Mouse (Mus musculus) limb, embryonic 10.5 days (tissue): Measurements from ENCODE around the gene Yipf2. TPM values are rescaled to one million over a fixed set of nuclear protein-coding genes. Genes with fewer than 3 reads are reported as not detected.
"Not testable (repeated sequence)": the region's sequence is repeated elsewhere in the genome, so short reads cannot be mapped to it uniquely, and the experiment has no call there.

ENCODE experiments used
- DNase-seq: peaks from one replicate; pipeline ENCODE4 v3.0.0-alpha.2; 2017; ENCODE audit warnings: low spot score
- H3K27ac ChIP-seq: fragments of 300-500 bp; sonication (generic); 2 replicates; pipeline ENCODE4 v1.5.1; 2016; ENCODE audit warnings: mild to moderate bottlenecking
- H3K27me3 ChIP-seq: fragments of 300-500 bp; sonication (generic); 2 replicates; pipeline ENCODE4 v1.6.1; 2016; ENCODE audit warnings: low read depth, mild to moderate bottlenecking; ENCODE audit not compliant: poor library complexity, severe bottlenecking
- H3K36me3 ChIP-seq: fragments of 300-500 bp; sonication (generic); 2 replicates; pipeline ENCODE4 v1.6.1; 2016; ENCODE audit warnings: mild to moderate bottlenecking, moderate library complexity
- H3K4me1 ChIP-seq: fragments of 300-500 bp; sonication (generic); 2 replicates; pipeline ENCODE4 v1.6.1; 2016
- H3K4me3 ChIP-seq: fragments of 300-500 bp; sonication (generic); 2 replicates; pipeline ENCODE4 v1.5.1; 2016; ENCODE audit warnings: mild to moderate bottlenecking, moderate library complexity
- H3K9me3 ChIP-seq: fragments of 300-500 bp; sonication (generic); replicated peaks from 2 replicates; pipeline ENCODE4 v1.6.1; 2016; ENCODE audit warnings: mild to moderate bottlenecking
- WGBS: fragments of 180-500 bp; shearing (Covaris S2); methylation state at CpG from one replicate; pipeline ENCODE4 v1.1.7; 2016; 5-methylcytosine and 5-hydroxymethylcytosine counted together
- polyA plus RNA-seq: library from polyadenylated mRNA; unstranded; fragments of >200 nt; fragmentation: Nextera tagmentation; extraction: Ambion mirVana; gene quantifications from 2 replicates; pipeline ENCODE4 v1.2.1, GENCODE M21; 2016

Yipf2 gene
- polyA plus RNA-seq, 1 experiment from 2014 or later = 26.2 TPM

DNA sequence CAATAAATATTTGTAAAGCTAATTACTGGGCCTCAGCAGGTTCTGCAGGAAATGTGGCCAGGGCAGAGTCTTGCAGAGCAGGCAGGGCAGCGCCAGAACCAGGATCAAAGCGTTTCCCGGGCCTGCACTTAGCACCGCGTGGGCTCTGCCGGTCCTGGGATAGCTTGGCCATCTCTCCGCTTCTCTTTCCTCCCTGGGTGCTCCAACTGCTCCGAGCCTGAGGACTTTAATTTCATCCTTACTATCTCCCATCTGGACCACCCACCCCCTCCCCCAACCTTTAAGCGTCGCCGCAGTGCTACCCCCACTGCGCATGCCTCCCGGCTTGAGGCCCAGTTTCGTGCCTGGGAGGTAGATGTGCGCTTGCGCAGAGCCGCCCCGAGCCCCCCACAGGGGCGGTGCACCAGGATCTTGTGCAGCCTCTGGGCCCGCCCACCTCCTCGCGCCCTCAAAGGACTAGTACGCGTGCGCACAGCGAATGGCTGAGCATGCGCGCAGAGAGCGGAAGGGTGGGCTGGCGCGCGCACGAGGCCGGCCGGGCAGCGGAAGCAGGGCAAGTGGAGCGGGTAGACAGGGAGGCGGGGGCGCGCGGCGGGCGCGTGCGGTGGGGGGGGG is 23.1 kb upstream of the Yipf2 start, which contains the start of gene Smarca4:
Gene Smarca4 (plus strand): TSS at position 553 of the 615 bp plus-strand sequence.
- peak; percentile 100 for DNase-seq
- under 1% methylated on average over 45 of the region's 45 CpGs for WGBS
- peak within 1 kb of the TSS; percentile 76 for H3K4me3 ChIP-seq
- peak within 1 kb of the TSS; percentile 99 for H3K27ac ChIP-seq
- H3K4me1 ChIP-seq = peaks cover 9% of the 10 kb centered on the region
- no peaks in the 10 kb centered on the region for H3K27me3 ChIP-seq
- H3K9me3 ChIP-seq = no peaks in the 10 kb centered on the region
- peaks cover 33% of the 10 kb centered on the region for H3K36me3 ChIP-seq

DNA sequence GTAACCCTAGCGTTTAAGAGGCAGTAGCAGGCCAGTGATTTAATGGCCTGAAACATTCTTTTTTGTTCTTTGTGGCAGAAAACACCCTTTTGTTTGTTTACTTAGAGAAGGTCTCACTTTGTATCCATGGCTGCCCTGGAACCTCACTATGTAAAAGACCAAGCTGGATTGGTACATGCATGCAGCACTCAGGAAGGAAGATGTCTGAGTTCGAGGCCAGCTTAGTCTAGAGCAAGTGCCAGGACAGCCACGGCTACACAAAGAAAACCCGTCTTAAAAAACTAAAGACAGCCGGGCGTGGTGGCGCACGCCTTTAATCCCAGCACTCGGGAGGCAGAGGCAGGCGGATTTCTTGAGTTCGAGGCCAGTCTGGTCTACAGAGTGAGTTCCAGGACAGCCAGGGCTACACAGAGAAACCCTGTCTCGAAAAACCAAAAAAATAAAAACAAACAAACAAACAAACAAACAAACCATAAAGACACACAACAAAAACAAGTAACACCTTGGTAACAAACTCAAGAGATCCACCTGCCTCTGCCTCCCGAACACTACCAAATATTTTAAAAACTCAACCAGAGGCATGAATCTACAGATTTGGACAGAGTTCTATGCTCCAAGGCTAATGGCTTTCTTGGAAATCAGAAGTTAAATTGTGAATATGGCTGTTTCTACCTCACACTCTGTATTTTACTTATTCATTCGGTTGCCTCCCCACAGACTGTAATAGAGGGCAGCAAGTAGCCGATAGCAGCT is 22.4 kb upstream of the Yipf2 start:
- peak overlapping the region; percentile 99 for H3K27ac ChIP-seq
- H3K9me3 ChIP-seq = no peaks in the 10 kb centered on the region

DNA sequence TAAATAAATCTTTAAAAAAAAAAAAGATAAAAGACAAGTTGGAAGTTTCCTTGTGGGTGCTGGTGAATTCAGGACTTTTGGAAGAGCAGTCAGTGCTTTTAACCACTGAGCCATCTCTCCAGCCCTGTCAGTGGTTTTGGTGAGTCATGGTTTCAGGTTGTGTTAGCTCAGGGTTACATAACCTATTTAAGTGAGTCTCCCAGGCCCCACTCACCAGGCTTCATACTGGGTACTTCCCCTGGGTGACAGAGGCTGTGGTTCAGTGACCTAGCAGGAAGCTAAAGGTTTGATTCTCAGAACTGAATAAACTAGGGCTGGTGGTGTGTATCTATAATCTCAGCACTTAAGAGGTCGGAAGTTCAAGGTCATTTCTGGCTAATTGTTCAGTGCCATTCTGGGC is 17.2 kb upstream of the Yipf2 start:
- Histone ChIP-seq H3K9me3 (no peaks in the 10 kb centered on the region), H3K27me3 (no peaks in the 10 kb centered on the region), H3K27ac (no peak overlapping the region), H3K36me3 (no peaks in the 10 kb centered on the region), H3K4me1 (0 out of 2 replicates have a peak, but pooled peaks cover 2% of the 10 kb centered on the region), H3K4me3 (no peak overlapping the region)
- WGBS = 84% methylated on average over 1 of the region's 1 CpGs
- DNase-seq = no peak

More for the DNA sequence above, 22.4 kb upstream of the Yipf2 start:
- peaks cover 26% of the 10 kb centered on the region for H3K36me3 ChIP-seq
- peaks cover 9% of the 10 kb centered on the region for H3K4me1 ChIP-seq
- DNase-seq = no peak
- H3K4me3 ChIP-seq = peak overlapping the region; percentile 76
- 79% methylated on average over 15 of the region's 15 CpGs for WGBS
- H3K27me3 ChIP-seq = no peaks in the 10 kb centered on the region

DNA sequence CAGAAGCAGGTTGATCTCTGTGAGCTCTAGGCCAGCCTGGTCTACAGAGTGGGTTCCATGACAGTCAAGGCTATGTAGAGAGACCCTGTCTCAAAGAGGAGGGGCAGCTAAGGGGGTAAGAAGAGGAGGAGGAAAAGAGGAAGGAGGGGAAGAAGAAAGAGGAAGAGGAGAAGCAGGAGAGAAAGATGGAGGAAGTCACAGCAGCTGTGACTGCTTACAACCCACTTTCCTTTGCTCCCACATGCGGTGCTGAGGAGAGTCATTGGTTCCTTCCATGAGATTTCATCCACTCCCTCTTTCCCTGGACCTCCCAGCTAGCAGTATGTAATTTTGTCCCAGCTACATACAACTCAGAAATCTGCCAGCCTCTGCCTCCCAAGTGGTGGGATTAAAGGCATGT is 14.0 kb upstream of the Yipf2 start:
- no peak overlapping the region for H3K4me3 ChIP-seq
- WGBS = 93% methylated on average over 1 of the region's 1 CpGs
- H3K9me3 ChIP-seq = no peaks in the 10 kb centered on the region
- DNase-seq = no peak
- no peaks in the 10 kb centered on the region for H3K36me3 ChIP-seq
- no peaks in the 10 kb centered on the region for H3K27me3 ChIP-seq
- H3K4me1 ChIP-seq = peaks cover 9% of the 10 kb centered on the region
- no peak overlapping the region for H3K27ac ChIP-seq

DNA sequence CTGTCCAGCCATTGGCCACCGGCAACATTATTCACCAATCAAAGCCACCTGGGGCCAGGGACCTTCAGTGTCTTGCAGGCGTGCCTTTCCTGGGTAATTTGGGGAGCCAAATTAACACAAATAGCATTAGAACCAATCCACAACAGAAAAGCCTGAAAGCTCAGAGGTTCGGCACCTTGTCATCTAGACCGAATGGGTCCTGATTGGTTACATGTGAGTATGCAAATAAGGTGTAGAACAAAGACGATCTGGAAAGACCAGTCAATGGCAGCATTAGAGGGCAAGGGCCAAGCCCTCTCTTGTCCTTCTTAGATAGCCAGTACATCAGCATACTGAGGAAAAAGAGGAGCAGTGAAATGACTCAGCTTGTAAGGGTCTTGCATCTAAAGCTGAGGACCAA is 13.2 kb upstream of the Yipf2 start:
- H3K27ac ChIP-seq = no peak overlapping the region
- 77% methylated on average over 5 of the region's 5 CpGs for WGBS
- no peaks in the 10 kb centered on the region for H3K27me3 ChIP-seq
- no peaks in the 10 kb centered on the region for H3K9me3 ChIP-seq
- H3K4me3 ChIP-seq = no peak overlapping the region
- DNase-seq = no peak
- H3K36me3 ChIP-seq = no peaks in the 10 kb centered on the region
- H3K4me1 ChIP-seq = peaks cover 9% of the 10 kb centered on the region

DNA sequence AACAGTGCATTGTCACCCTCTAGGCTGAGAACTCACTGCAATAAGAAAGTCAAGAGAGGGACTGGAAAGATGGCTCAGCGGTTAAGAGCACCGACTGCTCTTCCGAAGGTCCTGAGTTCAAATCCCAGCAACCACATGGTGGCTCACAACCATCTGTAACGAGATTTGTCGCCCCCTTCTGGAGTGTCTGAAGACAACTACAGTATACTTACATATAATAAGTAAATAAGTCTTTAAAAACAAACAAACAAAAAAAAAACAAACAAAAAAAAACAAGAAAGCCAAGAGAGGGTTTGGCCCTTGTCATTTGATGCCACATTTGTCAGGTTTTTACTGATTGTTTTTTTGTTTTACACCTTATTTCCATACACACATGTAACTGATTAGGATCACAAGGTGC is 11.5 kb upstream of the Yipf2 start:
- Histone ChIP-seq H3K9me3 (no peaks in the 10 kb centered on the region), H3K27me3 (no peaks in the 10 kb centered on the region), H3K27ac (no peak overlapping the region), H3K4me1 (peaks cover 9% of the 10 kb centered on the region), H3K4me3 (no peak overlapping the region), H3K36me3 (no peaks in the 10 kb centered on the region)
- 78% methylated on average over 5 of the region's 5 CpGs for WGBS
- DNase-seq = no peak

DNA sequence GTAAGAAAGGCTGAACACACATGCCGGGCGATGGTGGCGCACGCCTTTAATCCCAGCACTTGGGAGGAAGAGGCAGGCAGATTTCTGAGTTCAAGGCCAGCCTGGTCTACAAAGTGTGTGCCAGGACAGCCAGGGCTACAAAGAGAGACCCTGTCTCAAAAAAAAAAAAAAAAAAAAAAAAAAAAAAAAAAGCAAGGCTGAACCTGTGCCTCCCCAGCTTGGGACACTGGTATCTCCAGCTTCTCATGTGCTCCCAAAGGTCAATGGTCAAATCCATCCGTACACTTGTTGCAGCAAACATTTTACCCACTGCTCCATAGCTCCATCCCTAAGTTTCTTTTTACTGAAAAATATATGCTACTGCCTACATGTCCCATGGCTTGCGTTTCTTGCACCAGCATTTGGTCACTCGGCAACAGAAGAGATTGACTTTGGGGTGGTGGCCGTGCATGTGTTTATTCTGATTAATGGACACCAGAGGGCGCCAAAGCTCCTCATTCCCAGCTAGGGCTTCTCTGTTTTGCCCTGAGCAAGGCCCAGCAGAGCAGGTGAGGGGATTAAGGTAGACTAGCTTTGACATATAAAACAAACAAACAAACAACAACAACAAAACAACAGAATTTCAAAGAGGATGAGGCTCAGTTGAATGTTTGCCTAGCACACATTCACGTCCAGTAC is 9.2 kb upstream of the Yipf2 start:
- H3K27me3 ChIP-seq = no peaks in the 10 kb centered on the region
- H3K36me3 ChIP-seq = peaks cover 2% of the 10 kb centered on the region; the same call in 1 of the 2 replicates
- H3K4me3 ChIP-seq = no peak overlapping the region
- no peaks in the 10 kb centered on the region for H3K9me3 ChIP-seq
- WGBS = 46% methylated on average over 10 of the region's 10 CpGs
- no peak overlapping the region for H3K27ac ChIP-seq
- H3K4me1 ChIP-seq = peaks cover 9% of the 10 kb centered on the region
- peak; percentile 77 for DNase-seq

DNA sequence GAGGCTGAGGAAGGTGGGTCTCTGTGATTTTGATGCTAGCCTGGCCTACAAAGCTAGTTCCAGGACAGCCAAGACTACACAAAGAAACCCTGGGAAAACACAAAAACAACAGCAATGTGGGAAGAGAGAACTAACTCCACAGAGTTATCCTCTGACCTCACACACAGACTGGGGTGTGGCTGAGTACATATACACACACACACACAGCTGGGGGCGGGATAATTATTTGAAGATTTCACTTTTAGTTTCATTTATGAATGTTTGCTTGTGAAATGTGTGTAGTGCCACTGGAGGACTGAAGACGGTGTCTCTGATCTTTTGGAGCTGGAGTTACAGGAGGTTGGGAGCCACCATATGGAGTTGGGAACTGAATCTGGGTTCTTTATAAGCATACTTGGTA is 8.4 kb upstream of the Yipf2 start:
- Histone ChIP-seq H3K4me3 (no peak overlapping the region), H3K36me3 (peaks cover 9% of the 10 kb centered on the region), H3K27me3 (no peaks in the 10 kb centered on the region), H3K27ac (no peak overlapping the region), H3K4me1 (peaks cover 9% of the 10 kb centered on the region), H3K9me3 (no peaks in the 10 kb centered on the region)
- 93% methylated on average over 2 of the region's 2 CpGs for WGBS
- no peak for DNase-seq

DNA sequence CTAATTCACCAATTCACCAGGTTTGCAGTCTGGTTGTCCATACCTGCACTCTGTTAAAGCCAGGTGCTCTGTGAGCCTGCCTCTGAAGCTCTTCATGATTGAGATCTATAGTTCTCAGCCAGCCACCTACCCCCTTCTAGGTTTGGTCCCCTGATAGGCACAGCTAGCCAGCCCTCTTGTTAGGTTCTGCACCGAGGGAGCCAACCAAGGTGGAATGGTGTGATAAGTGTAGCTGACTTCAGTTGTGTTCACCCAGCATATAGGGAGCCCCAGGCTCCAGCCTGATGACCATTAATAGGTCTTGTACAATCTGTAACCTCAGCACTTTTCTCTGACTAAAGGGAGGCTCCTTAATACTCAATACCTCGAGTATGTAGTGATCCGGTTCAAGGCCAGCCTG is 7.6 kb upstream of the Yipf2 start:
- Histone ChIP-seq H3K27ac (no peak overlapping the region), H3K9me3 (no peaks in the 10 kb centered on the region), H3K4me3 (no peak overlapping the region), H3K36me3 (peaks cover 17% of the 10 kb centered on the region), H3K4me1 (peaks cover 6% of the 10 kb centered on the region), H3K27me3 (no peaks in the 10 kb centered on the region)
- no peak for DNase-seq
- 80% methylated on average over 3 of the region's 3 CpGs for WGBS

DNA sequence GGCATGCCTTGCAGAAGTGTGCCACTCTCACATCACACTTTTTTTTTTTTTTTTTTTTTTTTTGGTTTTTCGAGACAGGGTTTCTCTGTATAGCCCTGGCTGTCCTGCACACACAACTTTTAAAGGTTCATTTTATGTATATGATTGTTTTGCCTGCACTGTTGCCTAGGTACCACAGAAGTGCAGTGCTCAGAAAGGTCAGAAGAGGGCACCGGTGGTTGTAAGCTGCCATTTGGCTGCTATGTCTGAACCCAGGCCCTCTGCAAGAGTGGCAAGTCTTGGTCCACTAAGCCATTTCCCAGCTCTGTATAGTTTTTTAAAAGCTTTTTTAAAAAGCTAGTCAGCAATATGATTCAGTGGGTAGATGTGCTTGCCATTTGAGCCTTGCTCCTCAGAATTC is 5.6 kb upstream of the Yipf2 start:
- peaks cover 29% of the 10 kb centered on the region for H3K36me3 ChIP-seq
- no peak overlapping the region for H3K27ac ChIP-seq
- H3K4me1 ChIP-seq = peaks cover 13% of the 10 kb centered on the region
- H3K27me3 ChIP-seq = no peaks in the 10 kb centered on the region
- no peak overlapping the region for H3K4me3 ChIP-seq
- DNase-seq = no peak
- WGBS = 34% methylated on average over 2 of the region's 2 CpGs
- H3K9me3 ChIP-seq = no peaks in the 10 kb centered on the region

DNA sequence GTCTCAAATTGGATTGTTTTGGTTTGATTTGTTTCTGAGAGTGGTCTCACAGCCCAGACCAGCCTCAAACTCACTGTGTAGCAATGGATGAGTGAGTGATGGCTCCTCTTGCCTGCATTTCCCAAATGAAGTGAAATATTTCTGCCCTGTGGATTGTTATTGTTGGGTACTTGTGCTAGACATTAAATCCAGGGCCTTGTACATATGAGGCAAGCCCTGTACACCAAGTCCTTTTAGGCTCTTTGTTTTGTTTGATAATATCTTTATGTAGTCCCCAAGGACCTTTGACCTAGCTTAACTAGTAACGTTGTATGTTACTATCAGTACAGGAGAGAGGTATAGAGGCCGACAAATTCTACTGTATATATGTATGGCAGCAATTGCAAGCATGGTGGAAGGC is 2.2 kb upstream of the Yipf2 start:
- 90% methylated on average over 2 of the region's 2 CpGs for WGBS
- H3K27me3 ChIP-seq = no peaks in the 10 kb centered on the region
- H3K36me3 ChIP-seq = peaks cover 45% of the 10 kb centered on the region
- no peaks in the 10 kb centered on the region for H3K9me3 ChIP-seq
- DNase-seq = no peak
- peaks cover 26% of the 10 kb centered on the region for H3K4me1 ChIP-seq
- no peak overlapping the region for H3K27ac ChIP-seq
- no peak overlapping the region for H3K4me3 ChIP-seq

DNA sequence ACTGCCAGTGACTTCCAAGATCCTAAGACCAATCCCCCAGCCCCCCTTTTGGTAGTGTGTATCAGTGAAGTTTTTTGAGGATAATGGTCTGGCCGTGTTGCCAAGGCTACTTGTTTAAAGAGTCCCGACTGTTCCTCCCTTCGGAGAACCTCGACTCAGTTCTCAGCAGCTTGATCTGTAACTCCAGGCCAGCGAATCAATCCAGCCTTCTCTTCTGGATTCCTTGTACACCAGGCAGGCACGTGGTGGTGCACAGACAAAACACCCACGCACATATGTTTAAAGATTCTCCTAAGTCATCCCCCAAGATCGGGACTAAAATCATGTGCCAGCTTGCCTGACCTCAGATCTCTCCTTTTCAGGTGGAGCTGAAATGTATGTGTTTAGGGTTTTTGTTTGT is 1.7 kb upstream of the Yipf2 start:
- H3K4me3 ChIP-seq = peak overlapping the region; percentile 93
- WGBS = 93% methylated on average over 8 of the region's 8 CpGs
- peaks cover 26% of the 10 kb centered on the region for H3K4me1 ChIP-seq
- not testable (repeated sequence) for H3K27ac ChIP-seq, H3K9me3 ChIP-seq, DNase-seq, H3K27me3 ChIP-seq
- H3K36me3 ChIP-seq = peaks cover 50% of the 10 kb centered on the region

DNA sequence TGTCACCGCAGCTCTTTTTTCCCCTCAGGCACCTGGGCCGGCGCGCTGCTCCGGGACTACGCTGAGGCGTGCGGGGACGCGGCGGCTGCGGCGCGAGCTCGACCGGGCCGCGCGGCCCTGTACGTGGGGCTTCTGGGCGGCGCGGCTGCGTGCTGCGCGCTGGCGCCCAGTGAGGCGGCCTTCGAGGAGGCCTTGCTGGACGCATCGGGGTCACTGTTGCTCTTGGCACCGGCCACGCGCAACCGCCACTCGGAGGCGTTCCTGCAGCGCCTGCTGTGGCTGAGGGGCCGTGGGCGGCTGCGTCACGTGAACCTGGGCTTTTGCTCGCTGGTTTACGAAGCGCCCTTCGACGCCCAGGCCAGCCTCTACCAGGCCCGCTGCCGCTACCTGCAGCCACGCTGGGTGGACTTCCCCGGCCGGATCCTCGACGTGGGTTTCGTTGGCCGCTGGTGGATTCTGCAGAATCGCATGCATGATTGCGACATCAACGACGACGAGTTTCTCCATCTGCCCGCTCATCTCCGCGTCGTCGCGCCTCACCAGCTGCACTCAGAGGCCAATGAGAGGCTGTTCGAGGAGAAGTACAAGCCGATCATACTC is 594 bp upstream of the Yipf2 start:
- no peaks in the 10 kb centered on the region for H3K9me3 ChIP-seq
- H3K36me3 ChIP-seq = peaks cover 62% of the 10 kb centered on the region
- H3K27ac ChIP-seq = peak overlapping the region; percentile 85
- no peaks in the 10 kb centered on the region for H3K27me3 ChIP-seq
- WGBS = 2% methylated on average over 69 of the region's 69 CpGs
- peaks cover 26% of the 10 kb centered on the region for H3K4me1 ChIP-seq
- no peak for DNase-seq
- H3K4me3 ChIP-seq = peak overlapping the region; percentile 93
